Mouse (Mus musculus) limb, embryonic 10.5 days (tissue): ENCODE measurements around the gene Vash1. TPM values are rescaled to one million over a fixed set of nuclear protein-coding genes. Genes with fewer than 3 reads are reported as not detected.
A peak's percentile ranks its signal among the peaks of the same experiment; 100 is the strongest.

ENCODE experiments used
- DNase-seq: peaks from one replicate; pipeline ENCODE4 v3.0.0-alpha.2; 2017; ENCODE audit warnings: low spot score
- H3K27ac ChIP-seq: fragments of 300-500 bp; sonication (generic); 2 replicates; pipeline ENCODE4 v1.5.1; 2016; ENCODE audit warnings: mild to moderate bottlenecking
- H3K27me3 ChIP-seq: fragments of 300-500 bp; sonication (generic); 2 replicates; pipeline ENCODE4 v1.6.1; 2016; ENCODE audit warnings: low read depth, mild to moderate bottlenecking; ENCODE audit not compliant: poor library complexity, severe bottlenecking
- H3K36me3 ChIP-seq: fragments of 300-500 bp; sonication (generic); 2 replicates; pipeline ENCODE4 v1.6.1; 2016; ENCODE audit warnings: mild to moderate bottlenecking, moderate library complexity
- H3K4me1 ChIP-seq: fragments of 300-500 bp; sonication (generic); 2 replicates; pipeline ENCODE4 v1.6.1; 2016
- H3K4me3 ChIP-seq: fragments of 300-500 bp; sonication (generic); 2 replicates; pipeline ENCODE4 v1.5.1; 2016; ENCODE audit warnings: mild to moderate bottlenecking, moderate library complexity
- H3K9me3 ChIP-seq: fragments of 300-500 bp; sonication (generic); replicated peaks from 2 replicates; pipeline ENCODE4 v1.6.1; 2016; ENCODE audit warnings: mild to moderate bottlenecking
- WGBS: fragments of 180-500 bp; shearing (Covaris S2); methylation state at CpG from one replicate; pipeline ENCODE4 v1.1.7; 2016; 5-methylcytosine and 5-hydroxymethylcytosine counted together
- polyA plus RNA-seq: library from polyadenylated mRNA; unstranded; fragments of >200 nt; fragmentation: Nextera tagmentation; extraction: Ambion mirVana; gene quantifications from 2 replicates; pipeline ENCODE4 v1.2.1, GENCODE M21; 2016

Gene Vash1
- polyA plus RNA-seq, 1 experiment from 2014 or later: 9.5 TPM

DNA sequence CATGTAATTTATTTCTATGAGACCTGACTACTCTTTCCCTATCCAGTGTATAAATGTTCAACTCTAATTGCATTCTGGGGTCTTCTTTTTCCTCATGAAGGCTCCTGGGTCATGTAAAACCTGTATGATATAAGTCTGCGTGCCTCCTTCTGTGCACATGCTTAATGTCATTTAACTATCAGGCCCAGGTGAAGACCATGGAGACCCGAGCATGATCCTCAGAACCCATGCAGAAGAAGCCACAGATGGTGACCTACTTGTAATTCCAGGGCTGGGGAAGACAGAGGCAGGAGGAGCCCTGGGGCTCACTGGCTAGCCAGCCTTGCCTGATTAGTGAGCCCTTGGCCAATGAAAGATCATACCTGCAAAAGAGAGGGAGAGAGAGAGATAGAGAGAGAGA, 18.0 kb upstream of the Vash1 start:
- Histone ChIP-seq H3K27me3 (0 out of 2 replicates have a peak, but pooled peaks cover 5% of the 10 kb centered on the region), H3K36me3 (no peaks in the 10 kb centered on the region), H3K27ac (no peak overlapping the region; the same call in 1 of the 2 replicates), H3K9me3 (no peaks in the 10 kb centered on the region), H3K4me1 (0 out of 2 replicates have a peak, but pooled peaks cover 5% of the 10 kb centered on the region), H3K4me3 (no peak overlapping the region)
- no peak for DNase-seq
- WGBS: 82% methylated on average over 2 of the region's 2 CpGs

DNA sequence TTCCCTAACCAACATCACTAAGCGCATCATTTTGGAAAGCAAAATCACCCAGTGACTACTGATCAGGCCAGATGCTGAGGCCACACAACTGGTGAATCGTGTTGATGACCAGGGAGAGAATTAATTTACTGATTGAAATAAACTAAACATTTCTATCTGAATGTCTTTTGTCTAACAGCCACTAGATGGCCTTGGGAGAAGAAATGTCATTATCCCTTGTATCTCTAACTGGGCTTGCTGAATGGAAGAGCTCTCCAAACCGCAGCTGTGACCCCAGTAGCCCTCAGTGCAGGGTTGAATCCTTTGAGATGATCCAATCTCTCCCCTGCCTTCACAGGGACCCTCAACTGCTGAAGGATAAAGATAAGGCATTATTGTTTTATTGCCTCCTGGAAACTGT, 12.8 kb upstream of the Vash1 start:
- Histone ChIP-seq H3K36me3 (no peaks in the 10 kb centered on the region), H3K27me3 (0 out of 2 replicates have a peak, but pooled peaks cover under 1% of the 10 kb centered on the region), H3K27ac (no peak overlapping the region), H3K4me1 (no peaks in the 10 kb centered on the region), H3K9me3 (no peaks in the 10 kb centered on the region), H3K4me3 (no peak overlapping the region)
- DNase-seq: no peak
- WGBS: 65% methylated on average over 3 of the region's 3 CpGs

DNA sequence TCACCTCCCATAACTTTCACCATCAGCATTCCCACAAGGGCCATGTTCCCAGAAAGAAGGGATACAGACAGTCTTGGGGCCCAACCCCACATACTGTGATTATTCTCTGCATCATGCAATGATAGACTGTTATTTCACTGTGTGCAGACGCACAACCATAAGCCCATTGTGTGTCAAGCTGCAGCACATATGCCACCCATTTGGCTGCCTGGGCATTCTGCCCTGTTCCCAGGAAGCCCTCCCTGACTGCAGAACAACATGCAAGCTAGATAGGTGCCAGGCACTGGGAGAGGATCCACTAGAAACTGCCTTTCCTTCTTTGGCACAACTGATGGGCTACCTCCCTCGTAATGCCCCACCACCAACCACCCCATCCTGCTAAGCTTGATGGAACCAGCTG, 10.1 kb upstream of the Vash1 start:
- no peak overlapping the region for H3K4me3 ChIP-seq
- H3K36me3 ChIP-seq: no peaks in the 10 kb centered on the region
- no peak overlapping the region for H3K27ac ChIP-seq
- no peak for DNase-seq
- no peaks in the 10 kb centered on the region for H3K4me1 ChIP-seq
- H3K27me3 ChIP-seq: no peaks in the 10 kb centered on the region
- no peaks in the 10 kb centered on the region for H3K9me3 ChIP-seq
- 90% methylated on average over 2 of the region's 2 CpGs for WGBS

GRCm38 (mm10) chr12:86672105-86672504, 6.4 kb upstream of the Vash1 start:
- H3K4me3 ChIP-seq: no peak overlapping the region
- H3K27me3 ChIP-seq: peaks cover 8% of the 10 kb centered on the region
- no peak for DNase-seq
- no peak overlapping the region for H3K27ac ChIP-seq
- no peaks in the 10 kb centered on the region for H3K9me3 ChIP-seq
- WGBS: 85% methylated on average over 4 of the region's 4 CpGs
- H3K4me1 ChIP-seq: no peaks in the 10 kb centered on the region
- H3K36me3 ChIP-seq: no peaks in the 10 kb centered on the region

DNA sequence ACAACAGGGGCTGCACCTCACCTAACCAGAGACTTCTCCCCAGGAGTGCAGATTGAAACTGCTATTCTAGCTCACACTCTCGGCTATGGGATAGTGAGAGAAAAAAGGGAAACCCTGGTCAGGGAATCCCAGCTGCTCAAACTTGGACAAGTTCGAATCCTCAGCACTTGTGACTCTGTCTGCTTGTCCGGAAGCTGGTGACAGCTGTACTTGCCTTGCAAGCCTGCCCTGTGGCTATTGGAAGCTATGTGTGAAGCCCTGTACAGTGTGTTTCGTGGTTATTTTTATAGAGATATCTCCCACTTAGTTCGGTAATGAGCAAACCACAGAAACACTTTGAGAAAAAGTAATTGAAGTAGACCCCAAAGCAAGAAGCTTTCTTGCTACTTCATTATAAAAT, 6.0 kb upstream of the Vash1 start:
- Histone ChIP-seq H3K4me3 (no peak overlapping the region), H3K4me1 (no peaks in the 10 kb centered on the region), H3K9me3 (no peaks in the 10 kb centered on the region), H3K27me3 (peaks cover 12% of the 10 kb centered on the region), H3K27ac (no peak overlapping the region), H3K36me3 (no peaks in the 10 kb centered on the region)
- no peak for DNase-seq
- WGBS: 86% methylated on average over 5 of the region's 5 CpGs

DNA sequence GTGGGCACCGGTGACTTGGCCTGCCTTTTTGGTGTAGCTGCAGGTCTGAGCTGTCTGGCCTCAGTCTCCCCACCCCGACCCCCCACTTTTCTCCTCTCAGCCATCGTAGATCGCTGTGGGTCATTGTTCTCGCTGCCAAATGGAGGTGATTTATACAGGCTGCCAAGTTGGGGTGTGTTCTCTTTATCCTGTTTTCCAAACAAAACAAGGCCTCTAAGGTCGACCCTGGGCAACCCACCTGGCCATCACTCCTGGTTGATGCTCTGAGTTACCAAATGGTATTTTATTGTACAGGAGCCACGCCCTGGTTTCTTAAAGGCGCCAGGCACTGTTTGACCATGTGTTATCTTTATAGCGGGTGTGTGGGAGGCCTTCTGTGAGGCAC, 1.0 kb downstream of the Vash1 start:
- no peak for DNase-seq
- Histone ChIP-seq H3K4me3 (peak overlapping the region; percentile 82), H3K4me1 (peaks cover 27% of the 10 kb centered on the region), H3K9me3 (no peaks in the 10 kb centered on the region), H3K27ac (peak overlapping the region; percentile 93), H3K36me3 (0 out of 2 replicates have a peak, but pooled peaks cover 3% of the 10 kb centered on the region), H3K27me3 (peaks cover 26% of the 10 kb centered on the region)
- WGBS: 2% methylated on average over 9 of the region's 9 CpGs

- H3K36me3 ChIP-seq: 0 out of 2 replicates have a peak, but pooled peaks cover 3% of the 10 kb centered on the region
- no peak for DNase-seq
- no peaks in the 10 kb centered on the region for H3K9me3 ChIP-seq
- peak overlapping the region; percentile 82 for H3K4me3 ChIP-seq
- peaks cover 28% of the 10 kb centered on the region for H3K4me1 ChIP-seq
- peak overlapping the region; percentile 93 for H3K27ac ChIP-seq
- WGBS: 40% methylated on average over 12 of the region's 12 CpGs
- H3K27me3 ChIP-seq: peaks cover 26% of the 10 kb centered on the region
Measured at GRCm38 (mm10) chr12:86679991-86680491, 1.5 kb downstream of the Vash1 start.

GRCm38 (mm10) chr12:86680591-86681193, 2.2 kb downstream of the Vash1 start:
- Histone ChIP-seq H3K4me3 (peak overlapping the region; percentile 82), H3K36me3 (peaks cover 6% of the 10 kb centered on the region; the same call in 1 of the 2 replicates), H3K27me3 (peaks cover 26% of the 10 kb centered on the region), H3K27ac (0 out of 2 replicates have a peak overlapping the region, but pooled peaks have one; percentile 5), H3K4me1 (peaks cover 33% of the 10 kb centered on the region), H3K9me3 (no peaks in the 10 kb centered on the region)
- DNase-seq: no peak
- 57% methylated on average over 11 of the region's 11 CpGs for WGBS

GRCm38 (mm10) chr12:86681626-86682025, 3.1 kb downstream of the Vash1 start:
- DNase-seq: no peak
- peaks cover 33% of the 10 kb centered on the region for H3K4me1 ChIP-seq
- peaks cover 23% of the 10 kb centered on the region for H3K27me3 ChIP-seq
- peaks cover 13% of the 10 kb centered on the region for H3K36me3 ChIP-seq
- H3K9me3 ChIP-seq: no peaks in the 10 kb centered on the region
- no peak overlapping the region for H3K27ac ChIP-seq
- 89% methylated on average over 9 of the region's 9 CpGs for WGBS
- no peak overlapping the region for H3K4me3 ChIP-seq

- H3K4me1 ChIP-seq: peaks cover 33% of the 10 kb centered on the region
Measured at GRCm38 (mm10) chr12:86682178-86682577, 3.7 kb downstream of the Vash1 start.

DNA sequence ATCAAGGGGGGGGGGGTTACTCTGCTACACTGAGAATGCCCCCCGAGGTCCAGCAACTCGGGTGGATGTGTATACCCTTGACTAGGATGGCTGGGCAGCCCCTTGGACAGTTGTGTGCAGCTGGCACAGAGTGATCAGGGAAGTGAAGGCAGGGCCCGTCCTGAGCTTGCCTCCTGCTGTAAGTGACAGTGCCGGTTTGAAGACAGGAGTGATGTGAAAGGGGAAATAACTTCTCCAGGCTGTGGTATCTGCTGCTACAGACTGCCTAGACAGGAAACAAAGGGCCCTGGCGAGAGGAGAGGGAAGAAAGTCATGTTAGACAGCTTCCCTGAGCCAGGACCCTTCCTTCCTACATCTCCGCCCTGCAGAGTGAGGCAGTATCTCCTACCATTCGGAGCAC, 5.2 kb downstream of the Vash1 start:
- peaks cover 28% of the 10 kb centered on the region for H3K4me1 ChIP-seq
- H3K27me3 ChIP-seq: peaks cover 9% of the 10 kb centered on the region; the same call in 1 of the 2 replicates
- no peak overlapping the region for H3K27ac ChIP-seq
- no peak overlapping the region for H3K4me3 ChIP-seq
- H3K9me3 ChIP-seq: no peaks in the 10 kb centered on the region
- no peak for DNase-seq
- WGBS: 84% methylated on average over 7 of the region's 7 CpGs
- peaks cover 24% of the 10 kb centered on the region for H3K36me3 ChIP-seq

More at GRCm38 (mm10) chr12:86682178-86682577, 3.7 kb downstream of the Vash1 start:
- Histone ChIP-seq H3K4me3 (no peak overlapping the region), H3K9me3 (no peaks in the 10 kb centered on the region), H3K27ac (no peak overlapping the region), H3K27me3 (peaks cover 18% of the 10 kb centered on the region), H3K36me3 (peaks cover 18% of the 10 kb centered on the region)
- no peak for DNase-seq
- 87% methylated on average over 8 of the region's 8 CpGs for WGBS

DNA sequence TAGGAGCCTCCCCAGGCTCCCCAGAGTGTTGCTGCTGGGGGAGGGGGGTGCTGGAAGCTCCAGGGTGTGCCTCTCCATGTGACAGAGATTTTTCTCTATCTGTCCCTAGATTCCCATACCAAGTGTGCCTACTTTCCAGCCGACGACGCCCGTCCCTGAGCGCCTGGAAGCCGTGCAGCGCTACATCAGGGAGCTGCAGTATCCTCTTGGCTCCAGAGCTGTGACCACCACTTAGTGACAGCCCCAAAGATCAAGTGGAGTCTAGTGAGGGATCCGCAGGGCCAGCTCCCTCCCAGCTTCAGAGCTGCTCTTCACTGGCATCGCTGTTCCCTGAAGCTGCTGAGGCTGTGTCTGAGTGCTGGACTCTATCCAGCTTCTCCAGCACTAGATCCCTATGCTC, 6.8 kb downstream of the Vash1 start:
- peaks cover 12% of the 10 kb centered on the region for H3K4me1 ChIP-seq
- H3K9me3 ChIP-seq: no peaks in the 10 kb centered on the region
- no peak for DNase-seq
- peaks cover 35% of the 10 kb centered on the region for H3K36me3 ChIP-seq
- H3K4me3 ChIP-seq: no peak overlapping the region
- H3K27me3 ChIP-seq: peaks cover 2% of the 10 kb centered on the region; the same call in 1 of the 2 replicates
- H3K27ac ChIP-seq: no peak overlapping the region
- WGBS: 87% methylated on average over 9 of the region's 9 CpGs

DNA sequence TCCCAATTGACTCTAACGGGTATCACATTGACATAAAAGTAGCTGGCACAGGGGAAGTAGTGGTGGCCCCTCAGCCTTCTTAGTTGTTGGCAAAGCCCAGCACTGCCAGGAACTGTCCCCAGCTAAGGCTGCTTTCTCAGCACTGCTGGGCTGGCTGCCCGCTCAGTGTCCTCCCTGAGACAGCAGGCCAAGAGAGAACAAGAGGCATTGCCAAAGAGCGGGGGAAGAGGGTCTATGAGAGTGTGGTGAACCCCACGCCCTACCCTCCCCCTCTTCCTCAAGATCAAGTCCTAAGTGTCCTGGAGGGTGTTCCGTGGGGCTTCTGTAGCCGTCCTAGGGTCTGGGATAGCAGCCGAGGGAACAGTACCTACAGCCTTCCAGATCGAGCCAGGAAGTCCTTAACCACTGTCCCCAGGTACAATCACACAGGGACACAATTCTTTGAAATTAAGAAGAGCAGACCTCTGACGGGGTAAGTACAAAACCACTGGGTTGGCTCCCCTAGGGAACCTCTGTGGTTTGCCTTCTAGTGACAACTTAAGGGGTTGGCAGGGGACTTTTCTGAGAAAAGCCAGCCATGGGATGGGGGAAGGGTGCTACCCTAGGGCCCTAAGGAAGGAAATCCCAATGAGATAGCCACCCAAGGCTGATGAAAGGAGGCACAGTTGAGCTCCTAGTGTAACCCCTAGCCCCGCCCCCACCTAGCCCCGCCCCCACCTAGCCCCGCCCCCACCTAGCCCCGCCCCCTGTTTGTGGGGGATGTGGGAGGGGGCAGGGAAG, 8.2 kb downstream of the Vash1 start:
- no peak overlapping the region for H3K27ac ChIP-seq
- no peak overlapping the region for H3K4me3 ChIP-seq
- DNase-seq: no peak
- no peaks in the 10 kb centered on the region for H3K9me3 ChIP-seq
- 0 out of 2 replicates have a peak, but pooled peaks cover 5% of the 10 kb centered on the region for H3K4me1 ChIP-seq
- H3K36me3 ChIP-seq: peaks cover 35% of the 10 kb centered on the region
- WGBS: 59% methylated on average over 13 of the region's 13 CpGs
- H3K27me3 ChIP-seq: no peaks in the 10 kb centered on the region
